Mouse (Mus musculus): ENCODE measurements at regions not wholly inside any gene's neighbourhood (a gene's known extent, or its start where the extent isn't known, plus 50 kb on each side); places are given as distances from the start of the nearest gene placed in this dataset.

DNA sequence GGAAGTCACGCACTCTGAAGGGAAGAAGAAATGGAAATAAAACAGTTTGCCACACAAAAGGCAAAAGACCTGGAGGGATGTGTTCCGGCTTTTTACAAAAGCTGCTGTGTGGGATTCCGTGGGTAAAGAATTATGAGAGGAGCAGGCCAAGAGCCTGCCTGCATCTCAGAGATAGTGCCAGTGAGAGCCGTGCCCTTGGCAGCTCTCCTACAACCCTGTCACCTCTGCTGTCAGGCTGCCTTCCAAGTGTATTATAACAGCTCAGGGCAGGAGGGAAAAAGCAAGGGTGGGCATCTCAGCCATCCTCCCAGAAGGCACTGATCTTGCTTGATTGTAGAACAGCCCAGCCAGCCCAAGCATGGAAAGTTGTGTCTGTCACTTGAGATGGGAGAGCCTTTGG lies 270.3 kb downstream of the Gadd45g start:
- no peaks in the 10 kb centered on the region for H3K36me3 ChIP-seq (ENCODE audit: control insufficient read depth, insufficient read depth, low read length)
- no peaks in the 10 kb centered on the region for H3K27me3 ChIP-seq (ENCODE audit: control insufficient read depth, insufficient read depth, low read length)
- 72% methylated on average over 4 of the region's 4 CpGs for WGBS
- no peak overlapping the region for H3K9ac ChIP-seq (replicated peaks; ENCODE audit: low read length)
- H3K27ac ChIP-seq (replicated peaks; ENCODE audit: low read depth, low read length), result no peak overlapping the region
- DNase-seq (peak; percentile 44), ATAC-seq (ENCODE audit: low FRiP score, low TSS enrichment) (no peak)
- H3K4me2 ChIP-seq (ENCODE audit: low read length), result no peak overlapping the region
- no peak overlapping the region for H3K4me3 ChIP-seq (replicated peaks; ENCODE audit: low read depth, low read length)
- no peaks in the 10 kb centered on the region for H3K9me3 ChIP-seq (ENCODE audit: control insufficient read depth, low read length)
- no peaks in the 10 kb centered on the region; the same call in 1 of the 2 replicates for H3K4me1 ChIP-seq (ENCODE audit: control insufficient read depth, insufficient read depth, low read length)

DNA sequence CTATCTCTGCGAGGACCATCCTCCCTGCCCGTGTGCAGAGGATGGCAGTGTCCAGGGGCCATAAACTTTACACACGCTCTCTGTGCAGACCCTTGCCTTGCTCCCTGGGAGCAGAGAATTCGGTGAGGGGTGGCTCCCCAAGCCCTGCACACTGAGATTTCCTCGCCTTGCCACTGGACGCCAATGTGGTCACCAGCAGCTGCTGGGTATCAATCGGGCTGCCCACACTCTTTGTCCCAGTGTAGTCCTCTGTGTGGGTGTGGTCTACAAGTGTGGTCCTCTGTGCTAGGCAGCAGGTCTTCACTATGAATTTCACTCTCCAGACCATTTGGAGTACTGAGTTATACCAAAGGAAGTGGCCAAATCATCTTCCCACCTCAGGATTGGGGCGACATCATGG lies 274.3 kb downstream of the Gadd45g start:
- Histone ChIP-seq H3K27me3 (ENCODE audit: control insufficient read depth, insufficient read depth, low read length) (no peaks in the 10 kb centered on the region), H3K9ac (replicated peaks; ENCODE audit: low read length) (no peak overlapping the region), H3K4me1 (ENCODE audit: control insufficient read depth, insufficient read depth, low read length) (no peaks in the 10 kb centered on the region), H3K27ac (replicated peaks; ENCODE audit: low read depth, low read length) (no peak overlapping the region), H3K36me3 (ENCODE audit: control insufficient read depth, insufficient read depth, low read length) (no peaks in the 10 kb centered on the region), H3K4me3 (replicated peaks; ENCODE audit: low read depth, low read length) (no peak overlapping the region), H3K4me2 (ENCODE audit: low read length) (no peak overlapping the region), H3K9me3 (ENCODE audit: control insufficient read depth, low read length) (no peaks in the 10 kb centered on the region)
- WGBS, result 91% methylated on average over 8 of the region's 8 CpGs
- no peak for ATAC-seq (ENCODE audit: low FRiP score, low TSS enrichment)
- no peak for DNase-seq

DNA sequence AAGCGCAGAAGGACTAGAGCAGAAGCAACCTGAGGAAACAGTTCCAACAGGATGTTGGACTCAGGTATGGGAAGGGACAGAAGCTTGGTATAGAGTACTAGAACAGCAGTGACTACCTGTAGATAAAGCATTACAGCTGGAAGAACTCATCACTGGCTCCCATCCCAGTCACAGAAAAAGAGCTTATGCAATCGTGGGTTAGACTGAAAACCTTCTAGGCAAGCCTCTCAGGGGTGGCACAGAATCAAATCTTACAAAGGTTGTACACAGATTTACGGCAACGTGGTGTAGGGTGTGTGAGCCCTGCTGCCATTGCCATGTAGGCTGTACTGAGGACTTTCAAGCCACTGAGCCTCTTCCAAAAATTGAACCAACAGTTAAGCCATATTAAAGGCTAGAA lies 278.6 kb downstream of the Gadd45g start:
- ATAC-seq (ENCODE audit: low FRiP score, low TSS enrichment), result no peak
- 84% methylated on average over 4 of the region's 4 CpGs for WGBS
- H3K4me2 ChIP-seq (ENCODE audit: low read length), result no peak overlapping the region
- no peaks in the 10 kb centered on the region for H3K27me3 ChIP-seq (ENCODE audit: control insufficient read depth, insufficient read depth, low read length)
- DNase-seq, result no peak
- H3K27ac ChIP-seq (replicated peaks; ENCODE audit: low read depth, low read length), result no peak overlapping the region
- no peaks in the 10 kb centered on the region for H3K9me3 ChIP-seq (ENCODE audit: control insufficient read depth, low read length)
- H3K4me3 ChIP-seq (replicated peaks; ENCODE audit: low read depth, low read length), result no peak overlapping the region
- H3K4me1 ChIP-seq (ENCODE audit: control insufficient read depth, insufficient read depth, low read length), result no peaks in the 10 kb centered on the region
- H3K36me3 ChIP-seq (ENCODE audit: control insufficient read depth, insufficient read depth, low read length), result no peaks in the 10 kb centered on the region
- no peak overlapping the region for H3K9ac ChIP-seq (replicated peaks; ENCODE audit: low read length)

DNA sequence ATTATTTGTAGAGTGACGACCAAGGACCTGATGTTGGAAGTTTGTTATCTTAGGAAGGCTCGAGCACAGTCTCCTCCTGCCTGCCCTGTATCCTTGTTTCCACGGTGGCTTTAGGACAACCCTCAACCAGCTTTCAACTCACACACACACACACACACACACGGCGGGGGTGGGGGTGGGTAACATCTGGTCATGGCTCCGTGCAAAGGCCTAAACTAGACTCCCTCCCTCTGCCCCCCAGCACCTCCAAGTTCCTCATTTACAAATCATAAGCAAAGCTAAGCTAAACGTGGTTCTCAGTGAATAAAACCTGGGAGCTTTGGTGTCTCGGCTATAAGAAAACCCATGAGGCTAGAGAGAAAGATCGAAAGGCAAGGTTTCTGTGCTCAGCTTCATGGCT lies 281.3 kb downstream of the Gadd45g start:
- Histone ChIP-seq H3K4me3 (replicated peaks; ENCODE audit: low read depth, low read length) (no peak overlapping the region), H3K27ac (replicated peaks; ENCODE audit: low read depth, low read length) (no peak overlapping the region), H3K4me2 (ENCODE audit: low read length) (no peak overlapping the region), H3K36me3 (ENCODE audit: control insufficient read depth, insufficient read depth, low read length) (no peaks in the 10 kb centered on the region), H3K4me1 (ENCODE audit: control insufficient read depth, insufficient read depth, low read length) (no peaks in the 10 kb centered on the region), H3K27me3 (ENCODE audit: control insufficient read depth, insufficient read depth, low read length) (no peaks in the 10 kb centered on the region), H3K9me3 (ENCODE audit: control insufficient read depth, low read length) (peaks cover 13% of the 10 kb centered on the region; the same call in 1 of the 2 replicates), H3K9ac (replicated peaks; ENCODE audit: low read length) (no peak overlapping the region)
- DNase-seq (no peak), ATAC-seq (ENCODE audit: low FRiP score, low TSS enrichment) (no peak)
- WGBS, result 83% methylated on average over 9 of the region's 9 CpGs

DNA sequence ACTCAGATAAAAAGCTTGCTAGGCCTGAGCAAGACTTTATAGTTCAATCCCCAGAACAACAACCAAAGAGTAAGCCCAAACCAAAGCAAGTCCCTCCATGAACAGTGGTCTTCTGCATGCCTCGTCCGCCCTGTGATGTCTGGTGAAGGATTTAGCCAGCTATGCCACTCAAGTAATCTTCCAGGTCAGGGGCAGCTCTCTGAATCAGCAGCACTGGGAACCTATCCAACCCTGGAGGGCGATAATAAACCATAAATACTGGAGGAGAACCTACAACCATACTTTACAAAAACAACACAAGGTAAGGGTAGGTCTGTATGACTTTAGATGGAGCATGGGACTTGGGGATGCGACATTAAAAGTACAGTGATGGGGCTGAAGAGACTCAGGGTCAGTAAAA lies 283.0 kb downstream of the Gadd45g start:
- no peak overlapping the region for H3K27ac ChIP-seq (replicated peaks; ENCODE audit: low read depth, low read length)
- H3K4me1 ChIP-seq (ENCODE audit: control insufficient read depth, insufficient read depth, low read length), result no peaks in the 10 kb centered on the region
- peaks cover 13% of the 10 kb centered on the region; the same call in 1 of the 2 replicates for H3K9me3 ChIP-seq (ENCODE audit: control insufficient read depth, low read length)
- no peaks in the 10 kb centered on the region for H3K36me3 ChIP-seq (ENCODE audit: control insufficient read depth, insufficient read depth, low read length)
- WGBS, result 89% methylated on average over 4 of the region's 4 CpGs
- DNase-seq, result no peak
- no peak overlapping the region for H3K9ac ChIP-seq (replicated peaks; ENCODE audit: low read length)
- H3K4me3 ChIP-seq (replicated peaks; ENCODE audit: low read depth, low read length), result no peak overlapping the region
- H3K4me2 ChIP-seq (ENCODE audit: low read length), result no peak overlapping the region
- no peak for ATAC-seq (ENCODE audit: low FRiP score, low TSS enrichment)
- H3K27me3 ChIP-seq (ENCODE audit: control insufficient read depth, insufficient read depth, low read length), result no peaks in the 10 kb centered on the region

DNA sequence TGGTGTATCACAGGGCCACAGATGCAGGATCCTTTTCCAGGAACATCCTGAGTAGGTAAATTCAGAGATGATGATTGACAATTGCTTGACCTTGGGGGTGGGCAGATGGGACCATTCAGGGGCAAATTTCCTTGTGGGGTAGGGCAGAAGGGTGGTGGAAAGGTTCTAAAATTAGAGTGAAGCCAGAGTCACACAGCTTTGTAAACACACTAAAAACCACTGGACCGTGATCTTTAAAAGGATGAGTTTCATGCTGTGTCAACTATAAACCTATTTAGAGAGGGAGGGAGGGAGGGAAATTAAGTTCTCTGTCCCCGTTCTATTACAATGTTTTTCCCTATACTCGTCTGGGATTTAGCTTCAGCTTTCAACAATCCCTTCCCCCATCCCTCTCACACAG lies 286.7 kb downstream of the Gadd45g start:
- Histone ChIP-seq H3K4me1 (ENCODE audit: control insufficient read depth, insufficient read depth, low read length) (no peaks in the 10 kb centered on the region), H3K9me3 (ENCODE audit: control insufficient read depth, low read length) (peaks cover 13% of the 10 kb centered on the region; the same call in 1 of the 2 replicates), H3K4me3 (replicated peaks; ENCODE audit: low read depth, low read length) (no peak overlapping the region), H3K9ac (replicated peaks; ENCODE audit: low read length) (no peak overlapping the region), H3K4me2 (ENCODE audit: low read length) (no peak overlapping the region), H3K27ac (replicated peaks; ENCODE audit: low read depth, low read length) (no peak overlapping the region), H3K27me3 (ENCODE audit: control insufficient read depth, insufficient read depth, low read length) (no peaks in the 10 kb centered on the region), H3K36me3 (ENCODE audit: control insufficient read depth, insufficient read depth, low read length) (no peaks in the 10 kb centered on the region)
- WGBS, result 53% methylated on average over 3 of the region's 3 CpGs
- ATAC-seq (ENCODE audit: low FRiP score, low TSS enrichment) (no peak), DNase-seq (no peak)

DNA sequence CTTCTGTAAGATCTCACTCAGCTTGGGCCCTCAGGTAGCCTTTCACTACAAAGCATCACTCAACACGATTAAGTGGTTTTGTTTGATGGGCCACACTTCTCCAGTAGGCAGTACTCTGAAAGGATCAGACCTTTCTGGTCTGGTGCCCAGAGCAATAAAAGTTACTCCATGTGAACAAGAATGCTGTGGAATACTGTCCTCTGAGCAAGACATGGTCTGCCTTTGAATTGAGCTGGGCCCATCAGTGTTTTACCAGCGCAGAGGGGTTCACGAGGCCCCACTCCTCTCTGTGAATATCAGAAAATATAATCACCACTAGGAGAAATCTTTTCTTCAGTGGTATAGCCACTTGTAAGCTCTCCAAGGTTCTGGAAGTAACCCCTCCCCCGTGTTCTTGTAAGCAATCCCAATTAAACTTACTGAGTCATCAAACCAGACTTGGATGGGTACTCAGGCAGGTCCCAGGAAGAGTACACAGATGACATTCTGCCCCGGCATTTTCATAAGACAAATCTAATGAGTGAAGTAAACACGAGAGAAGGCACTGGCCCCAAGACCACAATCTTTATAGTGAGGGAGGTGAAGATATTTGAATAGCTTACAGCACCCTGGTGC lies 292.0 kb downstream of the Gadd45g start:
- H3K4me1 ChIP-seq (ENCODE audit: control insufficient read depth, insufficient read depth, low read length), result no peaks in the 10 kb centered on the region; the same call in 1 of the 2 replicates
- H3K4me2 ChIP-seq (ENCODE audit: low read length), result no peak overlapping the region
- WGBS, result 81% methylated on average over 6 of the region's 6 CpGs
- no peak for ATAC-seq (ENCODE audit: low FRiP score, low TSS enrichment)
- H3K4me3 ChIP-seq (replicated peaks; ENCODE audit: low read depth, low read length), result no peak overlapping the region
- no peak overlapping the region for H3K9ac ChIP-seq (replicated peaks; ENCODE audit: low read length)
- DNase-seq, result no peak
- no peaks in the 10 kb centered on the region for H3K27me3 ChIP-seq (ENCODE audit: control insufficient read depth, insufficient read depth, low read length)
- H3K9me3 ChIP-seq (ENCODE audit: control insufficient read depth, low read length), result no peaks in the 10 kb centered on the region
- no peaks in the 10 kb centered on the region for H3K36me3 ChIP-seq (ENCODE audit: control insufficient read depth, insufficient read depth, low read length)
- no peak overlapping the region for H3K27ac ChIP-seq (replicated peaks; ENCODE audit: low read depth, low read length)

DNA sequence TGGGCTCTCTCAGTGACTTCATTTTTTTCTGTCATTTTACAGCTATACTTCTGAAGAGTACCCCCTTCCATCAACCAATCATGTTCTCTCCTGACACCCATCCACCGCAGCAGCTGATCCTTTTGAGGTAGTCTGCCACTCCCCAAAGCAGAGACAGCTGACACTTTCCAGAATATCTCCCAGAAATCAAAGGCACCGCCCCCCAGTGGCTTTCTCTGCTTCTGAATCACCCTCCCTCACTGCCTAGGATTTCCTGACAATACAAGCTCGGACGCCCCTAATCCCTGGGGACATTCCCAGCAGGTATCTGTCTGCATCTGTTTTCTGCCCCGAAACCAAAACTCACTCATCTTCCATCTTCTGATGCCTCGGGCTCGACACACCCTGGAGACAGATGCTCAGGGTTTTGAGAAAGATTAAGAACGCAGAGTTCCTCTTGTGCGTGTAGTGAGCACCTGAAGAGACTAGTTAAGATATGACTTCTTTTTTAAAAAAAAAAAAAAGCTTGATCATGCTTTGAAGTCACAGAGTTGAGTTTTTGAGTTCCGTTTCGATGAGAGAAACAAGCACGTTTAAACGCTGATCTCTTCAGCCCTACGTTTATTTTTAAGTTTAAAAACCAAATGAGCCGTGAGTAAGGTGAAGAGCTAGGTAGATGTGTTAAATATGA lies 292.8 kb downstream of the Gadd45g start:
- Histone ChIP-seq H3K9ac (replicated peaks; ENCODE audit: low read length) (no peak overlapping the region), H3K27ac (replicated peaks; ENCODE audit: low read depth, low read length) (no peak overlapping the region), H3K36me3 (ENCODE audit: control insufficient read depth, insufficient read depth, low read length) (no peaks in the 10 kb centered on the region), H3K9me3 (ENCODE audit: control insufficient read depth, low read length) (no peaks in the 10 kb centered on the region), H3K4me3 (replicated peaks; ENCODE audit: low read depth, low read length) (no peak overlapping the region), H3K4me2 (ENCODE audit: low read length) (0 out of 2 replicates have a peak overlapping the region, but pooled peaks have one; percentile 17), H3K27me3 (ENCODE audit: control insufficient read depth, insufficient read depth, low read length) (no peaks in the 10 kb centered on the region), H3K4me1 (ENCODE audit: control insufficient read depth, insufficient read depth, low read length) (no peaks in the 10 kb centered on the region; the same call in 1 of the 2 replicates)
- ATAC-seq (ENCODE audit: low FRiP score, low TSS enrichment) (no peak), DNase-seq (peak; percentile 65)
- 28% methylated on average over 15 of the region's 15 CpGs for WGBS

DNA sequence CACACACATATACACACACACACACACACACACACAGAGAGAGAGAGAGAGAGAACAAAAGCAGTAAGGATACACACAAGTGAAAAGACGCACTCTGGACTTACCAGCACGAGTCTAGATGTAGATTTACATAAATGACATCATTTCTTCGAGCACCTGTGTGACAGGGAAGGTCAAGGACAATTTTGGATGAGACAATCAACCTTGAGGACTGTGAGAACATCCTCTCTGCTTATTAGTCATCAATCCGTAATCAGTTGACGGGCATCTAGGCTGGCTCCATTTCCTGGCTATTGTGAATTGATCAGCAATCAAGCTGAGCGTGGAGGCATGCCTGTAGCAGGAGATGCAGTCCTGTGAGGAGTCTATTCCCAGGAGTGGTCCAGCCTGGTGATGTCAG lies 293.7 kb downstream of the Gadd45g start:
- Histone ChIP-seq H3K27ac (replicated peaks; ENCODE audit: low read depth, low read length) (no peak overlapping the region), H3K4me2 (ENCODE audit: low read length) (no peak overlapping the region), H3K9ac (replicated peaks; ENCODE audit: low read length) (no peak overlapping the region), H3K4me1 (ENCODE audit: control insufficient read depth, insufficient read depth, low read length) (no peaks in the 10 kb centered on the region; the same call in 1 of the 2 replicates), H3K9me3 (ENCODE audit: control insufficient read depth, low read length) (no peaks in the 10 kb centered on the region), H3K27me3 (ENCODE audit: control insufficient read depth, insufficient read depth, low read length) (no peaks in the 10 kb centered on the region), H3K4me3 (replicated peaks; ENCODE audit: low read depth, low read length) (no peak overlapping the region), H3K36me3 (ENCODE audit: control insufficient read depth, insufficient read depth, low read length) (no peaks in the 10 kb centered on the region)
- 67% methylated on average over 6 of the region's 6 CpGs for WGBS
- DNase-seq (no peak), ATAC-seq (ENCODE audit: low FRiP score, low TSS enrichment) (no peak)
